Mouse (Mus musculus): ENCODE measurements around the gene Foxq1.
A peak's percentile ranks its signal among the peaks of the same experiment; 100 is the strongest.

The Foxq1 gene

DNA sequence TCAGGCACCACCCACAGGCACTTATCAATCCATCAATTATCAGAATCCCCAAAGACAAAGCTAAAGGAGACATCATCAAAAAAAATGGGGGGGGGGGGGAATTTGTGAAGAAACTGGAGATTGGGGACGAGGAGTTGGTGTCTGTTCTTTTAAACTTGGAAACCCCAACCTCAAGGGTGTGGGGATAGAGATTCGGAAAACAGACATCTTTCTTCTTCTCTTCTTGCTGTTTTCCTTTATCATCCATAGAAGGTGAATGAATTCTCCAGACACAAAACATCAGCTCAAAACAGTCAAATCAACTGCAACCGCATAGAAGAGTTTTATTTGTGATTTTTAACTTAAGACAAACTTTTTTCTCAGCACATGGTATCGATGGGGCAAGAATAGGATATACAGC is at the start of gene Foxq1:
Gene Foxq1 (plus strand): TSS at position 301 of the 400 bp plus-strand sequence.
- no peak for DNase-seq

DNA sequence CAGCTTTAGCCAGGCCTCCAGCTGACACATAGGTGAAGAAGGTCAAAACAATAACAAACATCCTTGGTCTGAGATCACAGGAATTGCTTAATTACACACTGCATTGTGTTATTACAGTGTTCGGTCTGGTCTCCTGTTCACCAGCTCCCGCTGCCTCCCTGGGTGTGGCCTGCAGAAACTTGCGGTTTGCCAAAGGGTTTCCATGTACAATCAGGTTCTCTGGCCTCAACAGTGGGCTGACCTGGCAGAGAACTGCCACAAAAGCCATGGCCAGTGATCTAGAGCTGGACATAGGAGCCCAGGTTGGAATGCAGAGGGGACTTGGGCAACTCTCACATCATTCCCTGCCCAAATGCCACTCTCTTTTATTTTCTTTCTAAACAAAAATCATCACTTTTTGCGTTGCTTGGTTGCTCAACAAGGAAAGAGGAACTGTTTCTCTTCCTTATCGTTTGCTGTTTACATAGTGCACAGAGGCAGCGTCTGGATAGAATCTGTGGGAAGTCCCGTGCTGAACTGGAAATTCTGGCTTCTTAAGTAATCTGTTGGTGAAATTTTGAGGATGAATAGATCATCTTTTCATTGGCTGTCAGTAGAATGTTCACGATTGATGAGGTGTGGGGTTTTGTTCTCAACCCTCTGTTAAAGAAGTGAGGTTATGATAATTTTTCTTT is 49.3 kb upstream of the Foxq1 start:
- no peak for DNase-seq

DNA sequence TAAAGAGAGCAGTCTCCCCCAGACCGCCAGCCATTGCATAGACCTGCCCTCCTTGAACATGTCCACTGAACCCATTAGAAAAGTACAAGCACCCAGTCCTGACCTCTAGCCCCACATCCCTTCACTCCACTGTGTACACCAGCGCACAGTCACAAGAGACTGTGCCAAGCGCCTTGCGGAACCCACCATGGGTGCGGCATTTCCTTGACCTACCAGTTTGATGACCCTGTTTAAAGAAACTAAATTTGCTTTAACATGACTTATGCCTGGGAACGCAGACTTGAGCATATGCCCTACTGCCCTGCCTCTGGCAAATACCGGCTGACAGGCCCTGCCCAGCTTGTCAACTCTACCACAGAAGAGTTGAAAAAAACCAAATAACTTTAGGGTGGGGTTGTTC is 40.7 kb upstream of the Foxq1 start:
- no peak for DNase-seq

DNA sequence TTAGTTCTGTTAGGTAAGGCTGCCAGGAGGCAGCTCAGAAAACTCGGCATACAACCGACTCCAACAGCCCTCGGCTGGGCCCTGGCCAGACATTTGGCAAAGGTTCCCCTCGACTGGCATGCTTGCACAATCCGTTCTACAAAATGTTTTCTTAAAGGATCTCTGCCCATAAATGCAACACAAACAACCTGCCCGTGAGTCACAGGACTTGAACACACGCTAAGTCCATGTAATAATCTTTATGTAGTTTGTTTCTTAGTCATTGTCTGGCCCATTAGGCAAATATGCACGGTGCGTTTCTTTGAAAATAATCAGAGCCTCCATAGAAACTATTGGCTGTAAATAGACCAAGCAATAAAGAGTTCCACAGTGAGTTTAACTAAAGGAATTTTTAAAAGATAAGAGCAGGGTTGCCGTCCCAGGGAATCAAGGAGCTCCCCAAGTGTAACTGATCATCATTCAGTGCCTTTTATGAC is 37.5 kb upstream of the Foxq1 start:
- DNase-seq, result peak; percentile 53 to 73

DNA sequence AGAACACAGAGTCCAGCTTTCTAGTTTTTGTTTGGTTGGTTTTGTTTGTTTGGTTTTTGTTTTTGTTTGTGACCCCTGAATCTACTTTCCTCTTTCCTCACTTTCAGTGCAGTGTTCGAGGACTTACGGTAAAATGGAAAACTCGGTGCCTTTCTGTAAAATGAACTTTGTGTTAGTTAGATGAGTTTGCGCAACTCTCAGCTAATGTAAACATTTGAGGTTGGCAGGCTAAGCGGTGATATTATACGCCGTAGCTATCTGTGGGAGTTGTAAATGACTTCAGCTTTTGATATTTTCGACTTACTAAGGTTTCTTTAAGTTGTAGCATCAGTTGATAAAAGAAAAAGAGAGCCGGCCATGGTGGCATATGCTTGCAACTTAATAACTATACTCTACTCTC is 37.0 kb upstream of the Foxq1 start:
- no peak for DNase-seq

DNA sequence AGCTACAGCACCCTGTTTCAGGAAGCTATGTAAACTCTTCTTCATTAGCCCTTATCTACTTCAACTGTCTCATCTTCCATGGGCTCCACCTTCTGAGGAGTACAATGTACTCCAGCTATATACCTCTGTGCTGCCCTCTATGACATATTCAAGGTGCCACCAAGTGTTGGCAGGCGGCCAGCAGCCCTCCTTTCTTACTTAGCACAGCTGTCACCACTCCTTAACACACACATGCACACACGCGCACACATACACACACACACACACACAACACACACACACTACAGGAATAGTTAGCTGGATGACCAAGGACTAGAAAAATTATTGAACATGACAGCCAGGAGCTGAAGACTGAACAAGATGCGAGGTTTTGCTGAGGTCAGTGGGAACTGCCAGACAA is 31.0 kb upstream of the Foxq1 start:
- DNase-seq, result no peak

DNA sequence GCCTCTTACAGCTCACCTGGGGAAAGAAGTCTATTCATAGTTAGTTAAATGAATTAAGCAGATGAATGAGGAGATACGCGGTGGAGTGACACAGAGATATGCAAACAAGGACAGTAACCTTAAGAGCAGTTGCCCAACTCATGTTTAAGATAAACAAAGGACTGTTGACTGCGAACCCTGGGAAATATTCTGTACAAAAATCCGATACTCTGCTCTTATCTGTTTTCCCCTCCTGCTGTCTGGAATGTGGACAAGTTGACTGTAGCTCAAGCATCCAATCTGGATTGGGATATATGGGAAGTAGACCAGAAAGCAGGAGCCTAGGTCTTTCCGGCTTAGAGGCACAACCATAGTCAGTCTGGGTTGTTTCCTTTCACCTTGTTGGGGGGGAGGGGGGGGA is 24.7 kb upstream of the Foxq1 start:
- DNase-seq, result no peak

DNA sequence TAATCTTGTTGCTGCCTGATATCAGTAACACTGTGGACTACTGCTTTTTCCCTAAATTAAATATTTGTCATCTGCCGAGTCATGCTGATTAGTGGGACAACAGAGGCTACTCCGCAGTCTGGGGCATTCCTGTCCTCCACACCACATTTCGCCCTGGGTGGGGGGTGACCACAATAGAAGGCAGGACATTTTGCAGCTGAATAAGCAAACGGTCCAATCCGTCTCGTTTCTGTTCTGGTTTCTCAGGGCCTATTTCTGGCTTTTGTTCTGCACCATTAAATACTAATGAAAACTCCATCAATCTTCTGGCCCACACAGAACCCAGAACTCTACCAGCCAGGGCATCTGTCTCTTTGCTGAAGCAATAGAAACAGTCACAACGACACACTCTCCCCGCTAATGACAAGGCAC is 24.3 kb upstream of the Foxq1 start:
- DNase-seq, result no peak

DNA sequence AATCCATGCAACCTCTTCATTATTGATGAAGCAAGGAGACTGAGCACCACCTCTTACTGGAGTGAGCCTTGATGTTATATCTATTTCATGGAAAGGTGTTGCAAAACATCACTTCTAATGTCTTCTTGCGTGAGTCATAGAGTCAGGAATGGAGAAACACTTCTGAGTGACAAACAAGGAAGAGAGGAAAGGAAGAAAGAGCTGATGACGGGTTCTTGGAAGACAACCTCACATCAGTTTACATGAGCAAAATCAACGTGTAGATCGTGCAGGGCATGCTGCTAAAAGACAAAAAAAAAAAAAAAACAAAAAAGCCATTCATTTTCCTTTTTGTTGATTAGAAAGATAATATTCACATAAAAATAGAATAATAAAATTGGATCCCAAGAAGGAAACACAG is 21.2 kb upstream of the Foxq1 start:
- no peak for DNase-seq

DNA sequence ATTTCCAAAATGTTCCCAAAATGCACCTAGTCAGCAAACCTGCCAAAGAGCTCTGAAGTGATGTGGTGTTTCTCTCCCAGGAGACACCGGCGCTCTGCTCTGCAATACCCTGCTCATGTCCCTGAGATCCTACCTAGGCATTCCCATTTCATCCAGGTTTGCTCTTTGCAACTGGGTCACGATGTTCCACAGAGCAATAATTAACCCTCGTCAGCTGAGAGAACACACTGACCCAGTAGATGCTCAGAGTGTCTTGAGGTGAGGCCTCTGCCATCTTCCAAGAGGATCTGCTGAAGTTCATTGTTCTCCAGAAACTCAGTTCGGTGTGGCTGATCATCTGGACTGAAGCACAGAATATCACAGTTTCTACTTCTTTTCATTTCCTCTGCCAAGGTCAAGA is 12.9 kb upstream of the Foxq1 start:
- DNase-seq, result no peak

DNA sequence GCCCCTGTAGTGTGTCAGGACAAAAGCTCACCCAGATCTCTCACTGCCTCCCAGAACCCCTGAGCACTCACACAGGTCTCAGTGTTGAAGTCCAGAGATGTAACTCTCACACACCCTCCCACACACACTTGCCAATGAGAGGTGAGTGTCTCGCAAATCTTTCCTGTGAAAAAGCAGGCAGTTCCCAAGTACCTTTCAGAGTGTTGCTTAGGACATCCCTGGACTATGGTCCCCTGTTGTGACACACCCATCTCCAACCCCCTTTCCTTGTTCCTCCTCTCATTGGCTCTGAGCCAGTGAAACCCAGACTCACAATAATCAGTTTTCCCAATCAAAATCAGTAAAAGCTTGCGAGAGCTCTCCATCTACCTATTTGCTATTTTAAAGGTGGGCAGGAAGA is 9.2 kb upstream of the Foxq1 start:
- DNase-seq, result no peak

DNA sequence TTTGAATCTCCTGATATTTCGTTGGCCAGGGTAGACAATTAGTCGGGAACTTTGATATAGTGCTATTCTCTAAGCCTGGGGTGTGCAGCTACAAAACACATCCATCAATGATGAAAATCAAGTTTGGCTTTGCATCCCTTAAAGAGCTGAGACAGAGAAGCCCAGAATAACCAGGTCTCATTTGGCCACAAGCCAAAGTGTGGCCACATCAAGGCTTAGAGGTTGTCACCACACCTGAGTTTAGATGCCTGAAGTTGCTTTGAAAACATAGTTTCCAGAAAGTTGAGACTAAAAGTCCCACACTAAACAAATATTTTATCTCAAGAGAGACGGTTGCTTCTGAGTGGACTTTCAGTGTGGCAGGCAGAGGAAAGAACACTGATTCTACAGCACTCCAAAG is 8.7 kb upstream of the Foxq1 start:
- no peak for DNase-seq

DNA sequence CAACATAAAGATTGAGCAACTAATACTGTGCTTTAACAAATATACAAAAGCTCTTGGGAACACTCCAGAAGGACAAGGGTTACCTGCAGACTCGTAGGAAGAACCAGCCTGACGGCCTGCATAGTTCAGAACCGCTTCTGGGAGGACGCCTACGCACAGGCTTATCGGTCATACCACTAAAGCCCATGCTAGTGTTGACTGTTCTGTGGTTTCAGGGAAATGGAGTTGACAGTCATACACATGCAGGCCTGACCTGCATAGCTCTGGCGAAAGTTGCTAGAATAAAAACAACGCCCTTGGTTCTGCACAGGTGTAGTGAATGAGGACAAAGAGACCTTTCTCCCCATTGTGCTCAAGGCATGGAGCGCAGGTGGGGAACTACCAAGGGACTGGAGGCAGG is 8.3 kb upstream of the Foxq1 start:
- no peak for DNase-seq

DNA sequence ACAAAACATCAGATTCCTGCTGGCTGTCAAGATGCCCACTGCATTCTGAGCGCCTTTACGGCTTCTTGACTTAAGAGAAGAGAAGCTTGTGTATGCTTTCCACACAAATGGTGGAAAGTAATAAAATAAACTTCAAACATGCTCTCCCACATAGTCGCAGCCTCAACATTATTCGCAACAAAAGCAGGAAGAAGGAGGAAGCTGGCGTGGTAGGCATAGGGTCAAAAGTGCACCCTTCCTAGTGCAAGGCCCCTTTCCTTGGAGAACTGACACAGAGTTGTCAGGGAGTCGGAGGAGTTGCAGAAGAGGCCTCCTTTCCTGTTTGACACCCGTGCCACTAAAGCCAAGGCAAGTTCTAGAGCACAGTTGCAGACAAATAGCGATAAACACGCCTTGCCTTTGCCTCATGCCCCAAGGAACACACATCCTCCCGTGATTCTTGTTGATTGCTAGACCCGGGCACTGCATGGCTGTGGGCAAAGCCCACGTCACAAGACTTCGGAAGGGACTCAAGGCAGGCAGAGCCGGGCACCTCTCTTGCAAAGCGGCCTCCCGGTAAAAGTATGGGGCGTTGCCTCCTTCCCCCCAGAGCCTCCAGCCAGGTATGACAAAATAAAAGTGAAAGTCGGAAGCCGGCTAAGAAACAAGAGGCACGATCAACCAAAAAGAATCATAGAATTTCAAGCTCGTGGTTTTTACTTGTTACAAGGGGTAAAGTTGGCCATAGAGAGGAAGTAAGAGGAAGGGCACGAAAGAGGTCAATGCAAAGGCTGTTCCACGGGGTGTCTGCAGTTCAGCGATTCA is 1.2 kb downstream of the Foxq1 start:
- no peak for DNase-seq

DNA sequence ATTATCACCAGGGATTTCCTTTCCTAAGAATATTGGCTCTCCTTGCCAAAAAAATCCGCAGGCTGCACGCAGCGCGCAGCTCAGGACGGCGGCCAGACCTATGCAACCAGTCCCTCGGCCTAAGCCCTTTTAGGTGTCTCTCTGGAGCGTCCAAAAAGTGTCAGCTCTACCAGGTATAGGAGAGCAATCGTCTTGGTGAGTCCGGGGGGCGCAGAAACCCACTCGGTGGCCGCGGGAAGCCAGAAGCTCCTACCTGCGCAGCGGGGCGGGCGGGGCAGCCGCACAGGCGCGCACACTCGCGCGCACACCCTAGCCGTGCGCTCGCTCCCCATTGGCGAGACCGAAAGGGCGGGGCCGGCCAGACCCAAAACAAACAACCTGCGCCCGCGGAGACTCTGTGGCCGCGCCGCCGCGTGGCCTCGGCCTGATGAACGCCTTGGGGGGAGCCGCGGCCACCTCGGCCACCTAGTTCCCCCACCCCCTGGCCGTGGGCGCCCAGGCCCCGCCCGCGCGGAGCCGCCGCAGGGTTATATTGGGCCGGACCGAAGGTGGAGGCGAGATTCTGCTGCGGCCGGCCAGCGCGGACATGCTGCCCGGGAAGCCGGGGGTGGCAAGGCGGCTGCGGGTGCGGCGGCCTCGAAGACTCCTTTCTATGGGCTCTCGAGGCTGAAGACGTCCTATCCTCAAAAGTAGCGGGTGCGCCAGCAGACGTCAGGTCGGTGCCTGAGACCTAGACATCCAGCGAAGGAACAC is 2.0 kb downstream of the Foxq1 start:
- peak; percentile 76 to 91 for DNase-seq

DNA sequence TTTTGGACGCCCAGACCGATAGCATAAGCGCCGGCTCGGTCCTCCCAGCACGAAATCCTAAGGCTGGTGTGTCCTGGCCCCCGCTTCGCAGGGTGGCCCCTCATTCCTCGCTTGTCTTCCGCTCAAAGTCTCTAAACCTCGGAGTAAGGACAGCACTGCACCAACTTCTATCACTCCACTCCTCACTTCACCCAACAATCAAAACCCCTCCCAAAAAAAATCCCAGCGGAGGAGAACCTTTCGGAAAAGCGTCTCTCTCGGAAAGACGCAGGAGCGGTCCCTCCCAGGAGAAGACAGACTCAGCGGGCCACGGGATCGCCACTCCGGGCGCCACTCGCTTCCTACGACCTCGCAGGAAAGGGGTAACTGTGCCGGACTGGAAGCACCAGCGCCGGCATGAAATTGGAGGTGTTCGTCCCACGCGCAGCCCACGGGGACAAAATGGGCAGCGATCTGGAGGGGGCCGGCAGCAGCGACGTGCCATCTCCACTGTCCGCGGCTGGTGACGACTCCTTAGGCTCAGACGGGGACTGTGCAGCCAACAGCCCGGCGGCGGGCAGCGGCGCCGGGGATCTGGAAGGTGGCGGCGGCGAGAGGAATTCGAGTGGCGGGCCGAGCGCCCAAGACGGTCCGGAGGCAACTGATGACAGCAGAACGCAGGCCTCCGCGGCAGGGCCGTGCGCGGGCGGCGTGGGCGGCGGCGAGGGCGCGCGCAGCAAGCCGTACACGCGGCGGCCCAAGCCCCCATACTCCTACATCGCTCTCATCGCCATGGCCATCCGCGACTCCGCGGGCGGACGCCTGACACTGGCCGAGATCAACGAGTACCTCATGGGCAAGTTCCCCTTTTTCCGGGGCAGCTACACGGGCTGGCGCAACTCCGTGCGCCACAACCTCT is 2.8 kb downstream of the Foxq1 start, which contains the start of gene A530084C06Rik:
Gene A530084C06Rik (minus strand): TSS at position 813 of the 898 bp plus-strand sequence.
- DNase-seq, result peak; percentile 18 to 56

DNA sequence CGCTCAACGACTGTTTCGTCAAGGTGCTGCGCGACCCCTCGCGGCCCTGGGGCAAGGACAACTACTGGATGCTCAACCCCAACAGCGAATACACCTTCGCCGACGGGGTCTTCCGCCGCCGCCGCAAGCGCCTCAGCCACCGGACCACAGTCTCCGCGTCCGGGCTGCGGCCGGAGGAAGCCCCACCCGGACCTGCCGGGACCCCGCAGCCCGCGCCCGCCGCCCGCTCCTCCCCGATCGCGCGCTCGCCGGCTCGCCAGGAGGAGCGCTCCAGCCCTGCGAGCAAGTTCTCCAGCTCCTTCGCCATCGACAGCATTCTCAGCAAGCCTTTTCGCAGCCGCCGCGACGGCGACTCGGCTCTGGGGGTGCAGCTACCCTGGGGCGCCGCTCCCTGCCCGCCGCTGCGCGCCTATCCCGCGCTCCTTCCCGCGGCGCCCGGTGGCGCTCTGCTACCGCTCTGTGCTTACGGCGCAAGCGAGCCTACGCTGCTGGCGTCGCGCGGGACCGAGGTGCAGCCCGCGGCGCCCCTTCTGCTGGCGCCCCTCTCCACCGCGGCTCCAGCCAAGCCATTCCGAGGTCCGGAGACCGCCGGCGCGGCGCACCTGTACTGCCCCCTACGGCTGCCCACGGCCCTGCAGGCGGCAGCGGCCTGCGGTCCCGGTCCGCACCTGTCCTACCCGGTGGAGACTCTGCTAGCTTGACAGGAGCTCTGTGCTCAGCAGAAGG is 3.6 kb downstream of the Foxq1 start:
- peak; percentile 66 to 83 for DNase-seq

DNA sequence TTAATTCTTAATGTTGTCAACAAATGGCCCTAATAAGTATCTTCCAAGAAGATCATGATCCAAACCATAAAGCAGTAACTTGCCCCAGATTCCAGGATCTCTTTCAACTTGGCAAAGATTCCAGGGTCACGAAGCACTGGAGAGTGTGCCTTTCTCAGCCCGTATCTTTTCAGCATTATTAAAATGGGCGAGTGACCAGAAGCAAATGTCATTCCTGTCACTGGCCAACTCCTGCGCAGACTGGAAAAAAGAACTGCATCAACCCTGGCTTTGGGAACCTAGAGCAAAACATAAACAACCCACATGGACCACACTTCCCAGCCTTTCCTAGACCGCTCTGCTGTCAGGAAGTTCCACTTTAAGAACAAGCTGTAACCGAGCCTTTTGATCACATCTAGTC is 8.5 kb downstream of the Foxq1 start:
- DNase-seq, result no peak

DNA sequence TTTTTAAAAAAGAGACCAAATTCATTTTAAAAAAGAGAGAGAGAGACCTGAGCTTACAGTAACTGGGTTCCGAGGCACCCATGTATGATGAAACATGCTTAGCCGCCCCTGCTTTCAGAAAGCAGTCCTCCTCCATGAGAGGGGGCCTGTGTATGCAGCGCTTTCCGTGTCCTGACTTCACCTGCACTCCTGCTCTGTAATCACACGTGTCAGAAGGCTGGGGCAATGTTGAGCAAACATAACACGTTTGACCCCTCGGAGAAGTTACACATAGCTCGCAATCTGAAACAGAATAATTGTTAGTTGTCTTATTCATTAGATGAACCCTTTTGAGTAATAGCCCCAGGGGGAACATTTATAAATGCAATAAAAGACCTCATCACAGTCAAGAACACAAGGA is 11.2 kb downstream of the Foxq1 start:
- no peak for DNase-seq

DNA sequence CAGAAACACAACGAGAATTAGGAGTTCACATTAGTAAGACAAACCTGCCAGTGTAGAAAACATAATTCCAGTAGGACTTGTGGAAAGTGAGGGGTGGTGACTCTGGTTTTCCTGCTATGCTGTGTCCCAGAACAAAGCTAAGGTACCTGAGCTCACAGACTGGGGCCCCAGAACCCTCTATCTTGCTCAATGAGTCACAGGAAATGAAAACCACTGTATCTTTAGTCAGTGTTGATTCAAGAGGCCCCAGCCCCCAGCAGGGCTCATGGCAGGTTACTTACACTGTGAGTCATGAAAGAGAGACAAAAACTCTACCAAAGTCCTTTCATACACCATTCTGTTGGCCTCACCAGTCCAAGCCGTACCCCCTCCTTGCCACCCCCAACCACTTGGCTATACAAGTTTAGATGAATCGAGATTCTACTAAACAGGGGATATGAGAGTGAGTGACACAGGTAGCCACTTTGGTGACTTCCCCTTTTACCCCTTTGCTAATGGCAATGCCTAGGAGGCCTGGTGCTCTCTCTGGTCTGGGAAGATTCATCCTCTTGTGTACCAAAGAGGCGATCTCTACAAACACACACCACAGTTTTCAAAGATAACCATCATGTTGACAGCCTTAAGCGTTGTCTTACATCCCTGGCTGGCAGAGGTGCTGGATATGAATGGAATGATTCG is 11.8 kb downstream of the Foxq1 start:
- DNase-seq, result no peak
